Mouse (Mus musculus): ENCODE results near the gene Faap20.

DNA sequence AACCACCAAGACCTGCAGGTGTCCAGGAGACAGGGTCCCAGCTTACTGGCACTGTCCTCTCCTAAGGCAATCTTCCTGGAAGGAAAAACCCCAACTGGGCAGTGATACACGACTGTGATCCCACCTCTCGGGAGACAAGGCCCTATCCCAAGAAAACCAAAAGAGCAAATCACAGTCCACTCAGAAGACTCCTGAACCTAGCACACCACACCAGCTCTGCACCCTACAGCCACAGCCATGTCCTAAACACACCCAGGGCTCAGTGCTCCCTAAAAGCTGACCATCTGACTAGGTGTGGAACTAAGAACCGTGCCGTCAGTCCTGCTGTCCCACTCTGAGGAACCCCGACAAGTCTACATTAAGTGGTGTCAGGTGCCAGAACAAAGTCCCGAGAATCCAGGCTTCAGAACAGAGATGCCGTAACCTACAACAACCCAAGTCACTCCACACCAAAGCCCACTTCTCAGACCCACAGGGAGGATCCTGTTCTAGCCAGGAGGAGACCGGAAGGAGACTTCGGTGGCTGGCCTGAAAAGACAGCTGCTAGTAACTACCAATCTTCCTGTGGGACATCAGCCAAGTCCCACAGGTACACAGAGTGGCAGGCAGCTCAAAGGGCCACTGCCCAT is 31.4 kb upstream of the Faap20 start:
- TF ChIP-seq POLR2A (IDR thresholded peaks at IDR 0.05; ENCODE audit: insufficient read depth, low read depth, low read length) = no peak
- no peak for TF ChIP-seq CTCF (IDR thresholded peaks at IDR 0.05; ENCODE audit: insufficient read depth, low read depth, low read length)

All from olfactory bulb, adult 2 months (tissue).